Mouse (Mus musculus): ENCODE results near the gene Nudt12. TPM values are rescaled to one million over a fixed set of nuclear protein-coding genes. Genes with fewer than 3 reads are reported as not detected.

The Nudt12 gene
- polyA plus RNA-seq (2016; fragmentation: Nextera tagmentation; extraction: Ambion mirVana): 7.9 and 8.9 TPM in 2 replicates

DNA sequence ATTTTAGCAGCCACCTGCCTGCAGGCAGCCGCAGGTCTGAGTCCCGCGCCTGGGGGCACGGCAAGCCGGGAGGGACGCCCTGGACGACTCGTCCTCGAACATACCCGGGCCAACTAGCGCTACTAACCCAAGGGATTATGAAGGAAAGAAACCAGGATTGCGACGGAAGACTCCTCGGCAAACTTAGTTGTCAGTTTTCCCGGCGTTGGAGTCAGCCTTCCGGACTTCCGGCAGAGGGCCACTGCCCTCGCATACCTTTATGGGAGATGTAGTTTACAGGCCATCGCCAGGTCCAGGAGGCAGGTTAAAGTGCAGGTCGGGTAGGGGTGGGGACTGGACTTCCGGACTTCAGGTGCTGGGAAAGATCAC lies at the start of gene Nudt12:
Gene Nudt12, minus strand, starts transcription at position 282 of the 369 bp plus-strand sequence.
- peak within 1 kb of the TSS; percentile 66 for H3K4me3 ChIP-seq
- no peaks in the 10 kb centered on the region for H3K9me3 ChIP-seq
- whole genome bisulfite sequencing: under 1% methylated on average over 22 of the region's 22 CpGs
- H3K36me3 ChIP-seq (replicated peaks): 0 out of 2 replicates have a peak, but pooled peaks cover 4% of the 10 kb centered on the region
- no peaks in the 10 kb centered on the region for H3K27me3 ChIP-seq (ENCODE audit: poor library complexity, severe bottlenecking)
- H3K4me1 ChIP-seq: peaks cover 24% of the 10 kb centered on the region
- DNase-seq (ENCODE audit: extremely low spot score, low spot score): peak; percentile 65
- H3K27ac ChIP-seq: peak within 1 kb of the TSS; percentile 93

DNA sequence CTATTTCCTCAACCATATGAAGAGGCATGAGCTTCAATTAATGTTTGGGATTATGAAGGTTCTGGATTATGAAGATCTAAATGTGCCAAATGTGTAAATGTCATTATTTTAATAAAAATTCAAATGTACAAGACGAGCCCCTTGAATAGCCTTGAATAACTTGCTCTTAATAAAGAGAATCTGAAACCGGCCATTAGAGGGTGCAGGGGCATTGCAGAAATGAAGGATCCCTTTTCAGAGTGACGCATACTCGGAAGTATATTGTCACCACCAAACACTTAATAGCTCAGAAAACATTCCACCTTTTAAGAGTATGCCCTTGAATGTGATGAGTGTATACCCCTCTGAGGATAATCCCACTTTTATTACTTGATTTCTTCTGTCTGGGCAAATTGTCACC lies 40.1 kb upstream of the Nudt12 start:
- Histone ChIP-seq H3K9me3 (no peaks in the 10 kb centered on the region), H3K27me3 (ENCODE audit: poor library complexity, severe bottlenecking) (no peaks in the 10 kb centered on the region), H3K36me3 (replicated peaks) (no peaks in the 10 kb centered on the region), H3K4me1 (no peaks in the 10 kb centered on the region), H3K4me3 (no peak overlapping the region), H3K27ac (no peak overlapping the region)
- DNase-seq (ENCODE audit: extremely low spot score, low spot score): no peak
- 80% methylated on average over 4 of the region's 4 CpGs for WGBS

DNA sequence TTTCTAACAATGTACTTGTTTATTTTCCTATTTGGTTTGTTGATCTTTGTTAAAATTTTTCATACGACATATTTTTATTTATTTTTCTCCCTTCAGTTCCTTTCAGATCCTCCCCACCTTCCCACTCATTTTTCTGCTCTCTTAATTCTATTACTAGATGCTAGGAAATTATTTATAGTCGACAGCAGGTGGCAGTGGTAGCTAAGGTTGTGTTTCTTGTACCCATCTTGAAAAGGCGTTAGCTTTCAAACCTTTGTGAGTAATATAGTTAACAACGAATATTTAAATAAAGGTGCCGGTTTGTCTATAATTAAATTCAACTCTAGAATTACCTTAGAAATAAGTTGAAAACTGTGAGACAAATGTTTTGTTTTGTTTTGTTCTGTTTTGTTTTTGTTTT lies 26.6 kb upstream of the Nudt12 start:
- WGBS: 68% methylated on average over 5 of the region's 5 CpGs
- H3K27me3 ChIP-seq (ENCODE audit: poor library complexity, severe bottlenecking): no peaks in the 10 kb centered on the region
- H3K27ac ChIP-seq: no peak overlapping the region
- H3K36me3 ChIP-seq (replicated peaks): no peaks in the 10 kb centered on the region
- no peak overlapping the region for H3K4me3 ChIP-seq
- DNase-seq (ENCODE audit: extremely low spot score, low spot score): no peak
- no peaks in the 10 kb centered on the region for H3K4me1 ChIP-seq
- H3K9me3 ChIP-seq: no peaks in the 10 kb centered on the region

DNA sequence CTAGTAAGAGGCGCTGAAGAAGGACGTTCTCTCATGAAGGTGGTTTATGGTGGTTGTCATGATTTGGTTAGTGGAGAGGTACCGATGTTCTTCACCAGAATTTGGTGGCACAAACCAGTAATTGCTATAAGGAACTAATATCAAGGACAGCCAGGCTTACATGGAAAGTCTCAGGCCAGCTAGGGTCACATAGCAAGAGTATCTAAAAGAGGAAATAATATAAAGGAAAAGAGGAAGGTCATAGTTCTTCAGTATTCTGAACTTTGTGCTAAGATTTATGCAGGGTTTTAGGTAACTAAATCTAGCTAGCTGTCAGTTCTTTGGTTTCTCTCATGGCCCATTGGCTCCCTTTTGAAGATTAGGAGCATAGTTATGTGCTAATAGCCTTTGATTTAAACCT lies 20.3 kb upstream of the Nudt12 start:
- WGBS: 93% methylated on average over 3 of the region's 3 CpGs
- no peaks in the 10 kb centered on the region for H3K4me1 ChIP-seq
- H3K9me3 ChIP-seq: no peaks in the 10 kb centered on the region
- no peak for DNase-seq (ENCODE audit: extremely low spot score, low spot score)
- H3K36me3 ChIP-seq (replicated peaks): no peaks in the 10 kb centered on the region
- H3K4me3 ChIP-seq: no peak overlapping the region
- no peak overlapping the region for H3K27ac ChIP-seq
- no peaks in the 10 kb centered on the region for H3K27me3 ChIP-seq (ENCODE audit: poor library complexity, severe bottlenecking)

DNA sequence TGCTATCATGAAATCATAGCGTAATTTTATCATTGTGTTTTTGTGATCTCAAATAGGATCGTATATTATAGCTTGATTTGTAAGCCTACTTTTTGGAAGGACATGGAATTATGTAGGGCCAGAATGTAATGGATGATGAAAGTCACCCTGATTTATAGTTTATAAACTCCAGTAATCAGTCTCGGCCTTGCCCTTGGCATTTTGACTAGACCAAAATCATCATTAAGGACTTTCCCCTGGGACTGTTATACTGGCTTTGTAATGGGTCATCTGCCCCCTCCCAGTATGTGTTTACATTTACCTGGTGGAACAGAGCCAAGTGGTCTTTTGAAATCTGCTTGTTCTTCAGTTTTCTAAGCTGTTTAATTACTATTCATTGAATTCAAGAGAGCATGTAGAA lies 13.2 kb upstream of the Nudt12 start:
- H3K27me3 ChIP-seq (ENCODE audit: poor library complexity, severe bottlenecking): no peaks in the 10 kb centered on the region
- WGBS: 95% methylated on average over 3 of the region's 3 CpGs

DNA sequence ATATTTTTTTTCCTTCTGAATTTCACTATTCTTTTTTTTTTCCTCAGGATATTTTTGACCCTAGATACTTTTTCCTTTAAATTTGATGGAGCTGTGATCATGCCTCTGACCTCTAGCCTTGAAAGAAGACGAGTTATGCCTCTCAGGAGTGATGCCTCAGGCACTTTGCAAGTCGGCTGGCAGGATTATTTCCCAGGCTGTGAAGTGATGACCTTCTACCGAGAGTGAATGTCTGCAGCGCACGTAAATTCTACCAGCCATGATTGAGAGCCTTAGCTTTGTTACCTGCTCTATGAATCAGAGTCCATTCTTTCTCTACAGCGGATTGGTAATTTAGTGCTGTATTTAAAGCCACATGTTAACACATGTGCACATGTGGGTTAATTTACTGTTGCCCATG lies 11.3 kb upstream of the Nudt12 start:
- H3K27ac ChIP-seq: peak overlapping the region; percentile 66
- no peak overlapping the region for H3K4me3 ChIP-seq
- WGBS: 23% methylated on average over 6 of the region's 6 CpGs
- H3K36me3 ChIP-seq (replicated peaks): no peaks in the 10 kb centered on the region
- peaks cover 28% of the 10 kb centered on the region for H3K4me1 ChIP-seq
- H3K27me3 ChIP-seq (ENCODE audit: poor library complexity, severe bottlenecking): no peaks in the 10 kb centered on the region
- H3K9me3 ChIP-seq: no peaks in the 10 kb centered on the region
- no peak for DNase-seq (ENCODE audit: extremely low spot score, low spot score)

More for the DNA sequence above, 13.2 kb upstream of the Nudt12 start:
- H3K4me3 ChIP-seq: no peak overlapping the region
- DNase-seq (ENCODE audit: extremely low spot score, low spot score): no peak
- H3K4me1 ChIP-seq: peaks cover 28% of the 10 kb centered on the region
- H3K27ac ChIP-seq: no peak overlapping the region
- no peaks in the 10 kb centered on the region for H3K36me3 ChIP-seq (replicated peaks)
- no peaks in the 10 kb centered on the region for H3K9me3 ChIP-seq

DNA sequence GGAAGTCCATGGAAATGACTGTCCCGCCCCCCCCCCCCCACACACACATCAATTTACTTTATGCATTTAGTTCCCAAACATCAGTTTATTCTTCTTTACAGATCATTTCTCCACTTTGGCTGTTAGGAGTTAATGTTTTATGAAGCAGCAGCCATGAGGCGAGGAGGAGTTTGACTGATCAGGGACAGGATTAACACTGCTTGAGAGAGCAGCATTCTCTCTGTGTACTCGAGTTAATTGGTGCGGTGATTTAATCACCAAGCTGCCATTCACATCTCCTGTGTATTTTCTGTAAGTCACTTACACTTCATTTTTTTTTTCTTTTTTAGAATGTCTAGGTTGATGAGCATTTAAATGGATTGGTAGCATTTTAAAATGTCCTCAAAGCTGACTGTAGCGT lies 10.8 kb upstream of the Nudt12 start:
- Histone ChIP-seq H3K9me3 (no peaks in the 10 kb centered on the region), H3K4me3 (no peak overlapping the region), H3K27ac (peak overlapping the region; percentile 71), H3K4me1 (peaks cover 28% of the 10 kb centered on the region), H3K27me3 (ENCODE audit: poor library complexity, severe bottlenecking) (no peaks in the 10 kb centered on the region), H3K36me3 (replicated peaks) (no peaks in the 10 kb centered on the region)
- WGBS: 15% methylated on average over 4 of the region's 5 CpGs
- no peak for DNase-seq (ENCODE audit: extremely low spot score, low spot score)

DNA sequence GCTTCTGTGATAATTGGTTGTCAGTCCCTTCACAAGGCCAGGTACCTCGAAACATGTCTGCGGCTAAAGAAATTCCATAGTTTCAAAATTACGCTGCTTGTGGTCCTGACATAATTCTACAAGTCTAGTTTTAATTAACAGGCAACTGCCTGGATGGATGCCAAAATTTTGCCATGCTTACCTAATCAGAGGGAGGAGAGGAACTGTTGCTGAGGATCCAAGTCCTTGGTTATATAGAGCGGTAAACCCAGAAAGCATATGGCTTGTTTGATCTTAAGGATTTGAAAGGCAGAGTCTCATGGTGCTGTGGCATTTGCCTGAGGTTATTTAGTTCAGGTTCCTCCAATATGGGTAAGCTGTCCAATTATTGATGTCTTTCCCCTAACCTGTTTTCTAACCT lies 5.5 kb upstream of the Nudt12 start:
- Histone ChIP-seq H3K36me3 (replicated peaks) (no peaks in the 10 kb centered on the region), H3K4me3 (no peak overlapping the region), H3K4me1 (peaks cover 11% of the 10 kb centered on the region), H3K9me3 (no peaks in the 10 kb centered on the region), H3K27me3 (ENCODE audit: poor library complexity, severe bottlenecking) (no peaks in the 10 kb centered on the region), H3K27ac (no peak overlapping the region)
- DNase-seq (ENCODE audit: extremely low spot score, low spot score): no peak
- 90% methylated on average over 4 of the region's 4 CpGs for WGBS

DNA sequence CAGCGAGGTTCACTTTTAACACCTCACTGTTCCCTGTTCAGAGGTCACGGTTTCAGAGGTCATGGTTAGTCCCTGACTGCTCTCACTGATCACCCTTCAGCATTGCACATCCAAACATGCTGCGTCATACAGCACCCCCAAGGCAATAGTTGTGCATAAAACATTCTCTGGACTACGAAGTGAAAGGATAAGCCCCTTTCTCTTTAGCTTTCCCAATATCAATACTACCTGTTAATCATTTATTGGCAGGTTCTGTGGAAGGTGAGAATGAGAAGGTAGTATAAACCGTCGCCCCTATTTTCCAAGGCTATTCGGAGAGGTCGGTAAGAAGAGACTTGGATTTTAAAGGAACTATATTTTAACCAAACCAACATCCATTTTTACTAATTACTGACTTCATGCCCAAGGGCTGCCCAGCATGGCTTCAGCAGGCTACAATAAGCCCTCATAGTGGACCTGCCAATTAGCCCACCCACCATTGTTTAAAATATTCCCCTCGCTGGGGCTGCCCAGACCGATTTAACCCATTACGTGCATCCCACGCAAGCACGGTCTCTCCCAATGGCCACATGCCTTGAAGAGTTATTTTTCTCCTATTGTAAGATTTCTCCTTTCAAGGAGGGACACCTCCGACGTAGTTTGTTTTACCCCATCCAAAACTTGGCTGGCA lies 616 bp downstream of the Nudt12 start:
- peak; percentile 53 for DNase-seq (ENCODE audit: extremely low spot score, low spot score)

DNA sequence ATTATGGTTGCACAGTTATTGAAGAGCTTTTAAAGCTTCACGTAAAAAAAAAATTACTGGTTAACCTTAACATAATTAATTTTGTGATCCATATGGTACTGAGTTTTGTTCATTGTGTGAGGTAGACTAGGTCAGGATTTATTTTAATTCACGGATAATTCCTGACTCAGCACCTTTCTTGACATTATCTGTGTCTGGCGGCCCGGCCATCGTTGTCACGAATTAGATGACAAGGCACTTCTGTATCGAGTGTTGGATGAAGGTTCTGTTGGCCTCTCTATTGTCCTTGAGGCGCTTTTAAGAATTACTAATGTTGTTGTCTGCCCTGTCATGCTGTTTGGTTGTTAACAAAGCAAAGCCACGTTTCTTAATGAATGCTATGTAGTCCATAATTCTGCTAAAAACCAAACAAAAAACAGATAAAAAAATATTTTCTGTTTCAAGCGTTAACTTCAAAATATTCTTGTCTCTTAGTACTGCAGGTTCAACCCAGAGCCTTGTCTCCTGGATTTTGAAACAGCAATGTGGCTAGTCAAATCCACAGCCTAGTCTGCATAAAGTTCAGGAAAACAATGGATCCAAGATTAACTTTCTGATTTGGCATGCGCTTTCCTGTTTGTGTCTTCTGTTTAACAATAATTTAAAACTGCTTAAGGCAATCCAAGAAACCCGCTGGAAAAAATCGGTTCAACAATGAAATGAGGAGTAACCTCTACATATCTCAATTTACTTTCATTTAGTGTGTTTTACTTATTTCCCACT lies 1.4 kb downstream of the Nudt12 start:
- H3K36me3 ChIP-seq (replicated peaks): 0 out of 2 replicates have a peak, but pooled peaks cover 4% of the 10 kb centered on the region
- no peaks in the 10 kb centered on the region for H3K27me3 ChIP-seq (ENCODE audit: poor library complexity, severe bottlenecking)
- no peaks in the 10 kb centered on the region for H3K9me3 ChIP-seq
- no peak overlapping the region for H3K27ac ChIP-seq
- H3K4me3 ChIP-seq: no peak overlapping the region
- peaks cover 24% of the 10 kb centered on the region for H3K4me1 ChIP-seq
- WGBS: 77% methylated on average over 13 of the region's 13 CpGs
- DNase-seq (ENCODE audit: extremely low spot score, low spot score): no peak

More for the DNA sequence above, 616 bp downstream of the Nudt12 start:
- Histone ChIP-seq H3K4me1 (peaks cover 24% of the 10 kb centered on the region), H3K27ac (peak overlapping the region; percentile 93), H3K36me3 (replicated peaks) (0 out of 2 replicates have a peak, but pooled peaks cover 4% of the 10 kb centered on the region), H3K4me3 (peak overlapping the region; percentile 66), H3K9me3 (no peaks in the 10 kb centered on the region), H3K27me3 (ENCODE audit: poor library complexity, severe bottlenecking) (no peaks in the 10 kb centered on the region)
- 11% methylated on average over 15 of the region's 15 CpGs for WGBS

DNA sequence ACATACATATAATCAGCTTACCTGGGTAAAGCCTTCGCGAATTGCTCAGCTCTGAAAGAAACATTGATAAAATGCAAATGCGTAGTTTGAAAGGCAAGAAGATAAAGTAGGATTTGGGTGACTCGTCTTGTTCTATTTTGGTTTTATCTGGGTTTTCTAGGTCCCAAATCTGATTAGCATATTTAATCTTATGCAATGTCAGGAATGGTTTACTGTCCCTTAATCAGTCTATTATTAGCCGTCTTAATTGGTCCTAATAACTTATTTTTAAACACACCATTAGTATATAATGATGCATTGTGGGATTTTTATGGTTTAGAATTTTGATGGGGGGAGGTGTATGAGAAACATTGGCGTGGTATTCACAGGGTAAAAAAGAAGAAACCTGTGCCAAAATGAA lies 21.9 kb downstream of the Nudt12 start, which contains the start of gene Pdzph1:
Gene Pdzph1, minus strand, starts transcription at position 101 of the 400 bp plus-strand sequence.
- Histone ChIP-seq H3K36me3 (replicated peaks) (no peaks in the 10 kb centered on the region), H3K4me1 (no peaks in the 10 kb centered on the region), H3K9me3 (no peaks in the 10 kb centered on the region), H3K4me3 (no peak within 1 kb of the TSS), H3K27me3 (ENCODE audit: poor library complexity, severe bottlenecking) (no peaks in the 10 kb centered on the region), H3K27ac (no peak within 1 kb of the TSS)
- no peak for DNase-seq (ENCODE audit: extremely low spot score, low spot score)
- WGBS: 89% methylated on average over 6 of the region's 6 CpGs

DNA sequence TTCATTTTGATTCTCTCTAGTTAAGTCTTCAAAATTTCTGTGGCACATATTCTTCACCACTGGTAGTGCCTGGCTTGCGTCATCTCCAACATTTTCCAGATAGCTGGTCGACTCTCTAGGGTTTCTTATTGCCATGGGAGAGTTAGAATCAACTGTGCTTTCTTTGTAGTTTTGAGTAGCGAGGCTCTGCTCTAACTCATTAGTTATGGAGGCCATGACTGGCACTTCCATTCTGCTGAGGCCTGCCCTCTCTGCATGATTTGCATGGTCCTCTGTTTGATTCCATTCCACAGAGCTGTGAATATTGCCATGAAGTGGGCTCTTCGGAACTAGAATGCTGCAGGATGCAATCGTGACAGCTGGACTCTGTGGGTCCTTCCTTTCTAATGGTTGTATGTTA lies 39.9 kb downstream of the Nudt12 start:
- DNase-seq (ENCODE audit: extremely low spot score, low spot score): no peak
- Histone ChIP-seq H3K4me1 (peaks cover 10% of the 10 kb centered on the region; the same call in 1 of the 2 replicates), H3K9me3 (no peaks in the 10 kb centered on the region), H3K27me3 (ENCODE audit: poor library complexity, severe bottlenecking) (no peaks in the 10 kb centered on the region), H3K4me3 (no peak overlapping the region), H3K36me3 (replicated peaks) (no peaks in the 10 kb centered on the region), H3K27ac (no peak overlapping the region)
- 83% methylated on average over 5 of the region's 5 CpGs for WGBS

DNA sequence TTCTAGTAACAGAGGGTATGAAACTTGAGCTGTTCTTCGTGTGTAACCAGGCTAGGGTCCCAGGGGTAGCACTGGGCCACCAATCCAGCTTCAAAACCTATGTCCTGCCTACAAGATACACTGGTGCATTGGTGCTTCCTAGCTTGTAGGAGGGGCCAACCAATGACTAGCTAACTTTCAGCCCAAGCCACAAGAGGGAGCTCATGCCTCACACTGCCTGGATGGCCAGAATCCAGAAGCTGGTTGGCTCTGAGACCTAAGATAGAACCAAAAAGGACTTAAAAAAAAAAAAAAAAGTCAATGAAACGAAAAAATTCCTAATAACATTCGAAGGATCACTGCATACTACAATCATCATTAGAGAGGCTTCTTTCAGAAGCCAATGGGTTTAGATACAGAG lies 53.3 kb downstream of the Nudt12 start:
- no peaks in the 10 kb centered on the region for H3K9me3 ChIP-seq
- peak; percentile 34 for DNase-seq (ENCODE audit: extremely low spot score, low spot score)
- H3K27ac ChIP-seq: no peak overlapping the region
- no peaks in the 10 kb centered on the region for H3K36me3 ChIP-seq (replicated peaks)
- no peaks in the 10 kb centered on the region for H3K4me1 ChIP-seq
- no peaks in the 10 kb centered on the region for H3K27me3 ChIP-seq (ENCODE audit: poor library complexity, severe bottlenecking)
- 22% methylated on average over 3 of the region's 3 CpGs for WGBS
- H3K4me3 ChIP-seq: no peak overlapping the region
